Mouse (Mus musculus) liver, embryonic 14.5 days (tissue): ENCODE measurements at regions not wholly inside any gene's neighbourhood (a gene's known extent, or its start where the extent isn't known, plus 50 kb on each side); places are given as distances from the start of the nearest gene placed in this dataset.

Experiments
- CTCF ChIP-seq: IDR thresholded peaks from 2 replicates; pipeline ENCODE4 v1.5.1; 2016; ENCODE audit warnings: antibody characterized with exemption, low read depth, control low read depth
- EP300 ChIP-seq: IDR thresholded peaks from 2 replicates; pipeline ENCODE4 v1.6.1; 2016; ENCODE audit warnings: antibody characterized with exemption, low read depth

GRCm38 (mm10) chr3:128087163-128087562 lies 191.0 kb upstream of the Fam241a start:
- TF ChIP-seq CTCF (no peak), EP300 (no peak)
